Mouse (Mus musculus): ENCODE results near the gene Wsb1. TPM values are rescaled to one million over a fixed set of nuclear protein-coding genes. Genes with fewer than 3 reads are reported as not detected.
A peak's percentile ranks its signal among the peaks of the same experiment; 100 is the strongest.

Gene Wsb1
- polyA plus RNA-seq, 1 experiment from 2014 or later: 123 TPM

- WGBS: 70% methylated on average over 8 of the region's 8 CpGs
- Histone ChIP-seq H3K27ac (ENCODE audit: low read length) (no peak overlapping the region), H3K27me3 (ENCODE audit: control insufficient read depth, insufficient read depth, low read length) (no peaks in the 10 kb centered on the region), H3K4me3 (ENCODE audit: low read length) (no peak overlapping the region), H3K9me3 (replicated peaks; ENCODE audit: control insufficient read depth, low read length) (no peaks in the 10 kb centered on the region), H3K36me3 (ENCODE audit: control insufficient read depth, insufficient read depth) (no peaks in the 10 kb centered on the region), H3K4me1 (ENCODE audit: control insufficient read depth, insufficient read depth, low read length) (peaks cover 12% of the 10 kb centered on the region), H3K9ac (ENCODE audit: low read length) (no peak overlapping the region), H3K4me2 (ENCODE audit: low read depth, low read length) (no peak overlapping the region)
- no peak for ATAC-seq (replicated peaks; ENCODE audit: extremely low read depth, insufficient read depth, low FRiP score)
Observed at GRCm38 (mm10) chr11:79225371-79226155, 28.9 kb downstream of the Wsb1 start.

- no peak overlapping the region for H3K4me3 ChIP-seq (ENCODE audit: low read length)
- H3K27me3 ChIP-seq (ENCODE audit: control insufficient read depth, insufficient read depth, low read length): no peaks in the 10 kb centered on the region
- no peaks in the 10 kb centered on the region for H3K36me3 ChIP-seq (ENCODE audit: control insufficient read depth, insufficient read depth)
- peak overlapping the region; percentile 23 for H3K9ac ChIP-seq (ENCODE audit: low read length)
- peaks cover 9% of the 10 kb centered on the region for H3K4me1 ChIP-seq (ENCODE audit: control insufficient read depth, insufficient read depth, low read length)
- no peaks in the 10 kb centered on the region for H3K9me3 ChIP-seq (replicated peaks; ENCODE audit: control insufficient read depth, low read length)
- 31% methylated on average over 18 of the region's 18 CpGs for WGBS
- peak overlapping the region; percentile 70 for H3K27ac ChIP-seq (ENCODE audit: low read length)
- ATAC-seq (replicated peaks; ENCODE audit: extremely low read depth, insufficient read depth, low FRiP score): peak; percentile 89
- H3K4me2 ChIP-seq (ENCODE audit: low read depth, low read length): peak overlapping the region; percentile 17; the same call in 1 of the 2 replicates
Observed at GRCm38 (mm10) chr11:79224562-79225280, 29.8 kb downstream of the Wsb1 start.

- no peak for ATAC-seq (replicated peaks; ENCODE audit: extremely low read depth, insufficient read depth, low FRiP score)
- WGBS: 76% methylated on average over 6 of the region's 6 CpGs
- Histone ChIP-seq H3K9ac (ENCODE audit: low read length) (no peak overlapping the region), H3K27me3 (ENCODE audit: control insufficient read depth, insufficient read depth, low read length) (no peaks in the 10 kb centered on the region), H3K27ac (ENCODE audit: low read length) (no peak overlapping the region), H3K36me3 (ENCODE audit: control insufficient read depth, insufficient read depth) (no peaks in the 10 kb centered on the region), H3K4me1 (ENCODE audit: control insufficient read depth, insufficient read depth, low read length) (peaks cover 6% of the 10 kb centered on the region), H3K4me2 (ENCODE audit: low read depth, low read length) (no peak overlapping the region), H3K9me3 (replicated peaks; ENCODE audit: control insufficient read depth, low read length) (no peaks in the 10 kb centered on the region), H3K4me3 (ENCODE audit: low read length) (no peak overlapping the region)
Observed at GRCm38 (mm10) chr11:79223420-79223819, 31.1 kb downstream of the Wsb1 start.

GRCm38 (mm10) chr11:79222661-79223060, 31.8 kb downstream of the Wsb1 start:
- Histone ChIP-seq H3K27me3 (ENCODE audit: control insufficient read depth, insufficient read depth, low read length) (no peaks in the 10 kb centered on the region), H3K27ac (ENCODE audit: low read length) (no peak overlapping the region), H3K9me3 (replicated peaks; ENCODE audit: control insufficient read depth, low read length) (no peaks in the 10 kb centered on the region), H3K4me2 (ENCODE audit: low read depth, low read length) (no peak overlapping the region), H3K36me3 (ENCODE audit: control insufficient read depth, insufficient read depth) (no peaks in the 10 kb centered on the region), H3K4me3 (ENCODE audit: low read length) (no peak overlapping the region), H3K9ac (ENCODE audit: low read length) (no peak overlapping the region), H3K4me1 (ENCODE audit: control insufficient read depth, insufficient read depth, low read length) (peaks cover 6% of the 10 kb centered on the region)
- ATAC-seq (replicated peaks; ENCODE audit: extremely low read depth, insufficient read depth, low FRiP score): no peak
- WGBS: 86% methylated on average over 6 of the region's 6 CpGs

- H3K4me2 ChIP-seq (ENCODE audit: low read depth, low read length): no peak overlapping the region
- no peaks in the 10 kb centered on the region for H3K36me3 ChIP-seq (ENCODE audit: control insufficient read depth, insufficient read depth)
- H3K4me1 ChIP-seq (ENCODE audit: control insufficient read depth, insufficient read depth, low read length): peaks cover 6% of the 10 kb centered on the region
- no peak overlapping the region for H3K9ac ChIP-seq (ENCODE audit: low read length)
- H3K9me3 ChIP-seq (replicated peaks; ENCODE audit: control insufficient read depth, low read length): no peaks in the 10 kb centered on the region
- ATAC-seq (replicated peaks; ENCODE audit: extremely low read depth, insufficient read depth, low FRiP score): no peak
- 71% methylated on average over 5 of the region's 5 CpGs for WGBS
- no peak overlapping the region for H3K4me3 ChIP-seq (ENCODE audit: low read length)
- H3K27me3 ChIP-seq (ENCODE audit: control insufficient read depth, insufficient read depth, low read length): no peaks in the 10 kb centered on the region
- H3K27ac ChIP-seq (ENCODE audit: low read length): no peak overlapping the region
Observed at GRCm38 (mm10) chr11:79221641-79222040, 32.8 kb downstream of the Wsb1 start.

- Histone ChIP-seq H3K27ac (ENCODE audit: low read length) (no peak overlapping the region; the same call in 1 of the 2 replicates), H3K36me3 (ENCODE audit: control insufficient read depth, insufficient read depth) (no peaks in the 10 kb centered on the region), H3K4me1 (ENCODE audit: control insufficient read depth, insufficient read depth, low read length) (no peaks in the 10 kb centered on the region), H3K9ac (ENCODE audit: low read length) (no peak overlapping the region), H3K4me3 (ENCODE audit: low read length) (no peak overlapping the region), H3K4me2 (ENCODE audit: low read depth, low read length) (no peak overlapping the region), H3K27me3 (ENCODE audit: control insufficient read depth, insufficient read depth, low read length) (no peaks in the 10 kb centered on the region), H3K9me3 (replicated peaks; ENCODE audit: control insufficient read depth, low read length) (no peaks in the 10 kb centered on the region)
- ATAC-seq (replicated peaks; ENCODE audit: extremely low read depth, insufficient read depth, low FRiP score): no peak
- WGBS: 50% methylated on average over 8 of the region's 8 CpGs
Observed at GRCm38 (mm10) chr11:79218936-79219626, 35.4 kb downstream of the Wsb1 start.

GRCm38 (mm10) chr11:79218061-79218460, 36.4 kb downstream of the Wsb1 start:
- Histone ChIP-seq H3K4me3 (ENCODE audit: low read length) (no peak overlapping the region), H3K4me1 (ENCODE audit: control insufficient read depth, insufficient read depth, low read length) (no peaks in the 10 kb centered on the region), H3K9ac (ENCODE audit: low read length) (no peak overlapping the region), H3K9me3 (replicated peaks; ENCODE audit: control insufficient read depth, low read length) (no peaks in the 10 kb centered on the region), H3K27me3 (ENCODE audit: control insufficient read depth, insufficient read depth, low read length) (no peaks in the 10 kb centered on the region), H3K4me2 (ENCODE audit: low read depth, low read length) (no peak overlapping the region), H3K36me3 (ENCODE audit: control insufficient read depth, insufficient read depth) (no peaks in the 10 kb centered on the region), H3K27ac (ENCODE audit: low read length) (no peak overlapping the region)
- ATAC-seq (replicated peaks; ENCODE audit: extremely low read depth, insufficient read depth, low FRiP score): no peak
- 100% methylated on average over 1 of the region's 1 CpGs for WGBS

GRCm38 (mm10) chr11:79217133-79217532, 37.3 kb downstream of the Wsb1 start:
- H3K4me3 ChIP-seq (ENCODE audit: low read length): no peak overlapping the region
- WGBS: 78% methylated on average over 6 of the region's 6 CpGs
- no peaks in the 10 kb centered on the region for H3K4me1 ChIP-seq (ENCODE audit: control insufficient read depth, insufficient read depth, low read length)
- H3K9me3 ChIP-seq (replicated peaks; ENCODE audit: control insufficient read depth, low read length): no peaks in the 10 kb centered on the region
- ATAC-seq (replicated peaks; ENCODE audit: extremely low read depth, insufficient read depth, low FRiP score): no peak
- no peak overlapping the region for H3K4me2 ChIP-seq (ENCODE audit: low read depth, low read length)
- no peaks in the 10 kb centered on the region for H3K36me3 ChIP-seq (ENCODE audit: control insufficient read depth, insufficient read depth)
- H3K27me3 ChIP-seq (ENCODE audit: control insufficient read depth, insufficient read depth, low read length): no peaks in the 10 kb centered on the region
- H3K9ac ChIP-seq (ENCODE audit: low read length): no peak overlapping the region
- H3K27ac ChIP-seq (ENCODE audit: low read length): no peak overlapping the region

GRCm38 (mm10) chr11:79215539-79215938, 38.9 kb downstream of the Wsb1 start:
- Histone ChIP-seq H3K36me3 (ENCODE audit: control insufficient read depth, insufficient read depth) (no peaks in the 10 kb centered on the region), H3K4me3 (ENCODE audit: low read length) (no peak overlapping the region), H3K9me3 (replicated peaks; ENCODE audit: control insufficient read depth, low read length) (no peaks in the 10 kb centered on the region), H3K4me1 (ENCODE audit: control insufficient read depth, insufficient read depth, low read length) (no peaks in the 10 kb centered on the region), H3K9ac (ENCODE audit: low read length) (no peak overlapping the region), H3K27me3 (ENCODE audit: control insufficient read depth, insufficient read depth, low read length) (no peaks in the 10 kb centered on the region), H3K4me2 (ENCODE audit: low read depth, low read length) (no peak overlapping the region), H3K27ac (ENCODE audit: low read length) (no peak overlapping the region; the same call in 1 of the 2 replicates)
- 47% methylated on average over 2 of the region's 2 CpGs for WGBS
- ATAC-seq (replicated peaks; ENCODE audit: extremely low read depth, insufficient read depth, low FRiP score): no peak

All from heart, embryonic 16.5 days (tissue).